Mouse (Mus musculus): ENCODE results near the gene Atxn10.
"Not testable (repeated sequence)": the region's sequence is repeated elsewhere in the genome, so short reads cannot be mapped to it uniquely, and the experiment has no call there.

Gene Atxn10

GRCm38 (mm10) chr15:85335671-85336300 lies at the start of gene Atxn10:
Atxn10 (plus strand) TSS chr15:85336245.
- peak; percentile 37 to 45 for DNase-seq

- no peak for DNase-seq
These were observed 41.4 kb upstream of the Atxn10 start for GRCm38 (mm10) chr15:85294632-85295031.

- DNase-seq = no peak
These were observed 40.5 kb upstream of the Atxn10 start for GRCm38 (mm10) chr15:85295544-85295943.

DNA sequence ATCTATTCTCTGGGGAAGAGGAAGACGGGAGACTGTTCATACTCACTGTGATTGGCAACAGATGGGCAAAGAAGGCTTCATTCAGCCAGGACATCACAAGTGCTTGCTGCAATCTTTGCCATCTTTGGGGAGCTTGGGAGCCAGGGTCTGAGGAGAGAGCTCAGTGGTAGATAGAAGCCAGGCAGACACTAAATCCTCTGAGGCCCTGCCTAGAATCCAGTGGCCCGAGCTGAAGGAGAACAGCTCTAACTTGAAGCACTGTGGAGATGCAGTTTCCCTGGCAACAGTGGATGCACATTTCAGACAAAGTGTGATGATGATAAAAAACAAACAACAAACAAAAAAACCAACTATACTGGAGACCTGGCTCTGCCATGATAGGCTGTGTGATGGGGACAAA lies 40.1 kb upstream of the Atxn10 start:
- DNase-seq = no peak

DNA sequence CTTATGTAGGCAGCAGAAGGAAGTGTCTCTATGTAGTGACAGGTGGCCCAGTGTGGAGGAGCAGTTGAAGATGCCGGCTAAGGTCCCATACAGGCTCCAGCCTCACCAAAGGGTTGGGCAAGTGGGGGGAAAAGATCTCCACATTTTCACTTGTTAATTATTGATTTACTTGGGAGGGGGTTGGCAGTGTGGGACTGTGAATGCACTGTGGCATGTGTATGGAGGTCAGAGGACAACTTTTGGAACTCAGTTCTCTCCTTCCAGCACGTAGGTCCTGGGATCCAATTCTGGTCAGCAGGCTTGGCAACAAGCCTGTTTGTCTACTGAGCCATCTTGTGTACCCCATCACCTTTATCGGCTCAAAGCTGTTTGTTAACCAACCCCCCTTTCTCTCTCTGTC lies 39.5 kb upstream of the Atxn10 start:
- DNase-seq = no peak

DNA sequence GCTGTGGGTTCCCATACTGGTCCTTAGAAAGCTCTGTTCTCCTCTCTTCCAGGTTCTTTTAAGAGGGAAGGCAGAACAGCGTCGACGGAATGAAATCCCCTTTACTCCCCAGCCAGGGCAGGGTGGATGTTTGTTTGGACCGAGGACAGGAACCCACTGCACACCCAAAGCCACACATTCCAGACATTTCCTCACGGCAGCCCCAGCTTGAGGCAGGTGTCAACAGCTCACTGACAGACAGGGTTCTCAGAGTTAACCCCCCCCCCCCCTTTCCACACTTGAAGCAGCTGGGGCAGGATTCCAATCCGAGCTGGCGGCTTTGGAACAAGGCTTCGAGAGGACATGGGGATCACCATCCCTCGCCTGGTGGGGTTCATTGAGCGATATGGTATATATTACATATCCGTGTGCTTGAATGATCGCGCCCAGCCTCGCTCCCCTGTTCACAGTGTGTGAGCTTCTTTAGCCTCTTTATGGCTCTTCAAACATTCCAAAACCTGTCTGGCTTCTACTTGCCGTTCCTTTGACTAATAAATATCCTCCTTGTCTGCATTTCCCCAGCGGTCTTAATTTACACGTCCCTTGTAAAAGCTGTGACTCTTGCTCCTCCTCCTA lies 37.8 kb upstream of the Atxn10 start:
- peak in 1 of 2 experiments; percentile 38 for DNase-seq

DNA sequence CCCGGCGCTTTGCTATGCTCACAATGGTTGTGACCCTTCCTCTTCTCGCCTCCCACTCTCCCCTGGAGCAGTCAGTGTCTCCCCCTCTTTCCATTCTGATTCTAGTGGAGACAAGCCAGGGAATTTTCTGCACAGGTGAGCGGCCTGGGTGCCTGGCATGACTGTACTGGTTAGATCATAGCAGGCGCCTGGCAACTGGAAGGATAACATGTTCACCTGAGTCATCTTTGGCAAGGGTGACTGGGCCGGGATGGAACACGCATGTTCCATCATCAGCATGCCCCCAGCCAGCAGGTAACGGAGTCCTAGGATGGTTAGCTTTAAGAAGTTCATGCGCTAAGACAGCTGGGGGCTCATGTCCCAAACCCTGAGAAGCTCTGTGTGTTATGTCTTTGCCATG lies 37.1 kb upstream of the Atxn10 start:
- peak; percentile 65 to 71 for DNase-seq

- no peak for DNase-seq
These were observed 32.8 kb upstream of the Atxn10 start for GRCm38 (mm10) chr15:85303241-85303640.

DNA sequence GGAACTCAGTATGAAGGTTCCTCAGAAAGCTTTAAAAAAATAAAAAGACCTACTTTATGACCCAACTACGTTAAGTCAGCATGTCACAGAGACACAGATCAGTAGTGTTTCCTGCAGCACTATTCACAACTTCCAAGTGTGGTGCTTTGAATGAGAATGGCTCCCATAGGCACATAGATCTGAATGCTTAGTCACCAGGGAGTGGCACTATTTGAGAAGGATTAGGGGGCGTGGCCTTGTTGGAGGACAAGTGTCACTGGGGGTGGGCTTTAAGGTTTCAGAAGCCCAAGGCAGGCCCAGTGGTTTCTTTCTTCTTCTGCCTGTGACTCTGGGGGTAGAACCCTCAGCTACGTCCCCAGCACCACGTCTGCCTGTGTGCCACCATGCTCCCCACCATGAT lies 32.1 kb upstream of the Atxn10 start:
- DNase-seq = no peak

GRCm38 (mm10) chr15:85307061-85307660 lies 28.9 kb upstream of the Atxn10 start:
- DNase-seq = no peak

- DNase-seq = no peak
These were observed 24.9 kb upstream of the Atxn10 start for GRCm38 (mm10) chr15:85311058-85311657.

DNA sequence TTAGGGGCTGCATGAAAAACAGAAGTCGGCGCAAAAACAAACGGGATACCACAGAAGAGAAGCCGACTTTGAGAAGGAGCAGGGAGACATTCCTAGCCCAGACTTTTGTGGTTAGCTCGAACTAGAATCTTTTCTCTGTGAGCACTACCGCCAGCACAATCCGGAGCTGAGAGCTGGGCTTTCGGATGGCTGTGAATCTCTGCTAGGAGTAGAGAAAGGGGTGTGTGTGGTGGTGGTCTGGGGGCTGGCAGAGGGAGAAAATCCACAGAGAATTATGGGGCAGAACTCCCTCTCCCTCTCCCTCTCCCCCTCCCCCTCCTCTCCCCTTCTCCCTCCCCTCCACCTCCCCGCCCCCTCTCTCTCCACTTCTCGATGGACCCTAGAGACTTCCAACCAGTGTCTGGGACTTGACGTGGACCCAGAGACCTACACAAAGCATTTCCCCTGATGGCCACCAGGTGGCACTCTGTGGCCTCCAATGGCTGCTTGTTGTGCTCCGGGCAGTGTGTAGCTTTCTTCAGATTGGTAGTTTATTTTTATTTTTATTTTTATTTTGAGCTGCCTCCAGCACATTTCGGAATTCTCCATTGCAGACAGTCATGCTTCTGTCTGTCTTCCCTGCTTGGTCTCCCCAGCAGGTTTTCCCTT lies 20.5 kb upstream of the Atxn10 start:
- DNase-seq = peak; percentile 87 to 90

GRCm38 (mm10) chr15:85316342-85317140 lies 19.5 kb upstream of the Atxn10 start:
- peak in 1 of 2 experiments; percentile 22 for DNase-seq

DNA sequence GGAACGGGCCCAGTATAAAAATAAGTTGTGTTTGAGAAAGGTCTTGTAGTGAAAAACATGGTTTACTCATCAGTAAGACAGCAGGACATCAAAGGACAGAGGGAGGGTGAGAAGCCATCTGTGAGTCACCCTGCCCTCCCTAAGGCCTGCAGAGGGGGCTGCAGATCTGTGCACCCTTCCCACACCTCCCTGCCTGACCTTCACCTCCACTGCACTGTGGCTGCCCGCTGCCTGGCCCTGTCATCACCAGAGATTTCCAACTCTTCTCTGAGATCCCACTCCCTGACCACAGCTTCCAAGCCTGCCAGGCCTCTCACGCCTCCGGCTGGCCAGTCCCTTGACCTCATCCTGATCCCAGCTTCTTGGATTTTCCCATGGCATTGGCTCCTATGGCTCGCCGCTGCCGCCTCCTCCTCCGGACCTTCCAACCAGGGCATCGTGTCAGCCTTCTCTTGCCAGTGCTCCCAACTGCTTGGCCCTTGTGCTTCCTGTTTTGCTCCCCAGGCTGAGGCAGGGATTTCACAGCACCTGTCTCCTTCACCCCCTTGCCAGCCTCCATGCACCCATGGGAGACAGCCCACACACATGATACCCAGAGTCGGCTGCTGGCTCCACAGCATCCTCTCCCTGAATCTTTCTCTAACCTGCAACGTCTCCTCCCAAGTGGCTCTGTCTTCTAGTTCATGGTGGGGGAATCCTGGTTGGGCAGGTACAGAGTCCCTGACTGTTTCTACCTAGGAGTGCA lies 15.9 kb upstream of the Atxn10 start:
- DNase-seq = no peak

GRCm38 (mm10) chr15:85323214-85323613 lies 12.8 kb upstream of the Atxn10 start:
- DNase-seq = no peak

GRCm38 (mm10) chr15:85324426-85324825 lies 11.6 kb upstream of the Atxn10 start:
- DNase-seq = no peak

DNA sequence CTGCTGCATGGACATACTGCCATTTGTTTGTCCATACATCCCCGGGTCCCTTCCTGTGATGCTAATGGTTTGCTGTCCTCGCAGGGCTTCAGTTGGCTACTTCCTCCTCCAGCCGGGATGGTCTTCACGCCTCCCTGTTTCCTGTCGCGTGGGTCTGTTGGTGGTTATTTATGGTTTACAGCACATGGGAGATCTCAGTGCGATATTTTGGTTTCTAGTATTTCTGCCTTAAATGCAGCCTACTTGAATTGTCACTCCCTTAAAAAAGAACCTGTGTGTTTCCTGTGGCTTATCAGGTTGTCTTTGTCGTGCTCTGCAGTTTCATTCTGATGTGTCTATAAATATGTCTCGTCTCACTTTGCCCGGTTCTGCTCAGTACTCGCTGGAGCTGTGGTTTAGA lies 8.2 kb upstream of the Atxn10 start:
- no peak for DNase-seq

- peak in 1 of 2 experiments; percentile 41 for DNase-seq
These were observed 7.6 kb upstream of the Atxn10 start for GRCm38 (mm10) chr15:85328455-85328854.

DNA sequence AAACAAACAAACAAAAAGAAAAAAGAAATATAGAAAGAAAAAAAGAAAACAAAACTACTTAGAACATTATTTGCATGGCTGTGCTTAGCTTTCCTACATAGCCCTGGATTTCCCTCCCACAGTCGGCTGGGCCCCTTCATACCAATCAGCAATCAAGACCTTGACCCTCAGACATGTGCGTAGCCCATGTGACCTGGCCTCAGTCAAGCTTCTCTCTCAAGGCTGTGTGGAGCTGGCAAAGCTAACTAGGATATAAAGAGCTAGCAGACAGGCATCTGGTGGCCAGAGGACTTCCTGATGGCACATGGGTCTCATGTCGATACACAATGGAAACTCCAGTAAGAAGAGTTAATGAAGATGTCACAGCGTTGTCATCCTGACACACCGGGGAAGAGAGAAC lies 6.9 kb upstream of the Atxn10 start:
- no peak for DNase-seq

- no peak for DNase-seq
These were observed 6.0 kb upstream of the Atxn10 start for GRCm38 (mm10) chr15:85330024-85330423.

GRCm38 (mm10) chr15:85333511-85333910 lies 2.5 kb upstream of the Atxn10 start:
- not testable (repeated sequence) for DNase-seq

DNA sequence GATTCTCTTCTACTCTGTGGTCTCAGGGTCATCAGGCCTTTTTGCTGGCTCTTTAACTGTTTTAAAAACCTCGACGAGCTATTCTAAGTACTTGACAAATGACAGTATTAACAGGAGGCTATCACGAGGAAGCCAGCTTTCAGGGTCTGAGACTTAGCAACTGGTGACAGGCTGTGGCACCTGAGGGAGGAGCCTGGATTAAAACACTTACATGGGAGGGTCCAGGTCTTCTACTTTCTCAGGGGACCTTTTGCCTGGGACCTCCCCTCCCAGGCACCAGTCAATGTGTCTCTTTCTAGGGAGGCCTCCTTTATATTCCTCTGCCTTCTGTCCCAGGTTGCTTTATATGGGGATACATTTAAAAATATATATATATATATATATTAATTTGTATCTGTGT lies 1.8 kb upstream of the Atxn10 start:
- DNase-seq = no peak

All from cerebellum, postnatal 14 days (tissue).